Mouse (Mus musculus) neural tube, embryonic 15.5 days (tissue): ENCODE measurements around the gene Ntng2. TPM values are rescaled to one million over a fixed set of nuclear protein-coding genes. Genes with fewer than 3 reads are reported as not detected.

Experiments
- ATAC-seq: fragments of 200-750 bp; cut with Nextera tagmentation; 2 replicates; pipeline ENCODE4 v1.8.0; 2017; ENCODE audit warnings: mild to moderate bottlenecking, moderate TSS enrichment, moderate library complexity; ENCODE audit not compliant: low FRiP score
- H3K27ac ChIP-seq: fragments of 300-500 bp; sonication (generic); replicated peaks from 2 replicates; pipeline ENCODE4 v1.5.1; 2015; ENCODE audit warnings: mild to moderate bottlenecking, inconsistent platforms
- H3K27me3 ChIP-seq: fragments of 300-500 bp; sonication (generic); replicated peaks from 2 replicates; pipeline ENCODE4 v1.6.1; 2015; ENCODE audit warnings: inconsistent platforms
- H3K36me3 ChIP-seq: fragments of 300-500 bp; sonication (generic); 2 replicates; pipeline ENCODE4 v1.6.1; 2015; ENCODE audit warnings: inconsistent platforms
- H3K4me1 ChIP-seq: fragments of 300-500 bp; sonication (generic); 2 replicates; pipeline ENCODE4 v1.6.1; 2015; ENCODE audit warnings: inconsistent platforms
- H3K4me2 ChIP-seq: fragments of 300-500 bp; sonication (generic); 2 replicates; pipeline ENCODE4 v1.6.1; 2015; ENCODE audit warnings: inconsistent platforms, mild to moderate bottlenecking, moderate library complexity
- H3K4me3 ChIP-seq: fragments of 300-500 bp; sonication (generic); replicated peaks from 2 replicates; pipeline ENCODE4 v1.5.1; 2015; ENCODE audit warnings: mild to moderate bottlenecking, inconsistent platforms
- H3K9ac ChIP-seq: fragments of 300-500 bp; sonication (generic); replicated peaks from 2 replicates; pipeline ENCODE4 v1.6.1; 2015; ENCODE audit warnings: mild to moderate bottlenecking, inconsistent platforms
- H3K9me3 ChIP-seq: fragments of 300-500 bp; sonication (generic); replicated peaks from 2 replicates; pipeline ENCODE4 v1.6.1; 2016; ENCODE audit warnings: inconsistent platforms
- WGBS: fragments of 180-500 bp; shearing (Covaris S2); methylation state at CpG from one replicate; pipeline ENCODE4 v1.1.7; 2015; ENCODE audit warnings: mixed read lengths; 5-methylcytosine and 5-hydroxymethylcytosine counted together
- polyA plus RNA-seq: library from polyadenylated mRNA; unstranded; fragments of >200 nt; fragmentation: Nextera tagmentation; extraction: Ambion mirVana; gene quantifications from 2 replicates; pipeline ENCODE4 v1.2.1, GENCODE M21; 2015

Gene Ntng2
- polyA plus RNA-seq, 1 experiment from 2014 or later = 1.3 TPM

GRCm38 (mm10) chr2:29183266-29183924 lies 69.4 kb downstream of the Ntng2 start:
- WGBS = 73% methylated on average over 6 of the region's 6 CpGs
- Histone ChIP-seq H3K27me3 (no peaks in the 10 kb centered on the region), H3K4me3 (no peak overlapping the region)

GRCm38 (mm10) chr2:29181111-29181510 lies 71.7 kb downstream of the Ntng2 start:
- no peak overlapping the region for H3K4me3 ChIP-seq
- no peaks in the 10 kb centered on the region for H3K4me1 ChIP-seq
- H3K9me3 ChIP-seq = no peaks in the 10 kb centered on the region
- peaks cover 55% of the 10 kb centered on the region for H3K36me3 ChIP-seq
- no peaks in the 10 kb centered on the region for H3K27me3 ChIP-seq
- H3K9ac ChIP-seq = no peak overlapping the region
- no peak overlapping the region for H3K27ac ChIP-seq
- no peak overlapping the region for H3K4me2 ChIP-seq
- ATAC-seq = no peak
- 78% methylated on average over 2 of the region's 2 CpGs for WGBS

More at GRCm38 (mm10) chr2:29183266-29183924, 69.4 kb downstream of the Ntng2 start:
- H3K9ac ChIP-seq = no peak overlapping the region
- no peak overlapping the region for H3K27ac ChIP-seq
- no peak for ATAC-seq
- H3K36me3 ChIP-seq = peaks cover 33% of the 10 kb centered on the region
- H3K9me3 ChIP-seq = no peaks in the 10 kb centered on the region
- H3K4me1 ChIP-seq = no peaks in the 10 kb centered on the region
- H3K4me2 ChIP-seq = no peak overlapping the region

GRCm38 (mm10) chr2:29179810-29180209 lies 73.0 kb downstream of the Ntng2 start:
- H3K9me3 ChIP-seq = no peaks in the 10 kb centered on the region
- no peak overlapping the region for H3K4me3 ChIP-seq
- 91% methylated on average over 4 of the region's 4 CpGs for WGBS
- H3K27ac ChIP-seq = no peak overlapping the region
- peaks cover 62% of the 10 kb centered on the region for H3K36me3 ChIP-seq
- H3K4me2 ChIP-seq = no peak overlapping the region
- ATAC-seq = no peak
- no peaks in the 10 kb centered on the region for H3K4me1 ChIP-seq
- no peaks in the 10 kb centered on the region for H3K27me3 ChIP-seq
- no peak overlapping the region for H3K9ac ChIP-seq

GRCm38 (mm10) chr2:29174887-29175286 lies 77.9 kb downstream of the Ntng2 start:
- Histone ChIP-seq H3K4me2 (no peak overlapping the region), H3K27ac (no peak overlapping the region), H3K4me1 (no peaks in the 10 kb centered on the region), H3K9ac (no peak overlapping the region), H3K27me3 (no peaks in the 10 kb centered on the region), H3K36me3 (peaks cover 80% of the 10 kb centered on the region), H3K4me3 (no peak overlapping the region), H3K9me3 (no peaks in the 10 kb centered on the region)
- ATAC-seq = no peak
- WGBS = 96% methylated on average over 3 of the region's 3 CpGs

- peaks cover 76% of the 10 kb centered on the region for H3K36me3 ChIP-seq
- no peak for ATAC-seq
Observed at GRCm38 (mm10) chr2:29168067-29168466, 84.7 kb downstream of the Ntng2 start.

GRCm38 (mm10) chr2:29151941-29152340 lies 100.9 kb downstream of the Ntng2 start:
- Histone ChIP-seq H3K4me2 (no peak overlapping the region), H3K4me3 (no peak overlapping the region), H3K27me3 (no peaks in the 10 kb centered on the region), H3K9me3 (no peaks in the 10 kb centered on the region), H3K27ac (no peak overlapping the region), H3K36me3 (peaks cover 84% of the 10 kb centered on the region), H3K4me1 (0 out of 2 replicates have a peak, but pooled peaks cover 3% of the 10 kb centered on the region), H3K9ac (no peak overlapping the region)
- 36% methylated on average over 2 of the region's 2 CpGs for WGBS
- no peak for ATAC-seq

More at GRCm38 (mm10) chr2:29168067-29168466, 84.7 kb downstream of the Ntng2 start:
- no peak overlapping the region for H3K4me2 ChIP-seq
- no peaks in the 10 kb centered on the region for H3K9me3 ChIP-seq
- no peak overlapping the region for H3K27ac ChIP-seq
- no peaks in the 10 kb centered on the region for H3K27me3 ChIP-seq
- no peak overlapping the region for H3K9ac ChIP-seq
- 98% methylated on average over 5 of the region's 5 CpGs for WGBS
- H3K4me1 ChIP-seq = no peaks in the 10 kb centered on the region
- no peak overlapping the region for H3K4me3 ChIP-seq

Other genes with a start within 250 kb of the Ntng2 start
- 0.47 and 0.49 TPM in 2 replicates for gene Cfap77, start 197.9 kb downstream of the Ntng2 start, polyA plus RNA-seq
- gene Ttf1, start 192.7 kb downstream of the Ntng2 start, polyA plus RNA-seq = 5.7 and 8.0 TPM in 2 replicates
- 10.2 and 11.5 TPM in 2 replicates for gene Setx, start 128.8 kb downstream of the Ntng2 start, polyA plus RNA-seq
- gene Med27, start 93.8 kb upstream of the Ntng2 start, polyA plus RNA-seq = 63.4 and 67.6 TPM in 2 replicates